Mouse (Mus musculus) cerebellum, adult 2 months (tissue): ENCODE results near the gene Boc.

ENCODE experiments used
- CTCF ChIP-seq: fragments of 200-500 bp; IDR thresholded peaks from 2 replicates; pipeline ENCODE4 v1.5.1; 2011; ENCODE audit warnings: low read depth, mild to moderate bottlenecking, control low read depth, low read length, moderate library complexity, borderline replicate concordance; ENCODE audit not compliant: insufficient read depth
- POLR2A ChIP-seq: fragments of 200-500 bp; IDR thresholded peaks from 2 replicates; pipeline ENCODE4 v1.6.1; 2011; ENCODE audit warnings: low read length, control low read depth, borderline replicate concordance; ENCODE audit not compliant: insufficient read depth

GRCm38 (mm10) chr16:44579421-44580024 is 20.8 kb upstream of the Boc start:
- TF ChIP-seq CTCF (no peak), POLR2A (no peak)
